ENCODE assay signal across 36 mouse cellular contexts in genomic region chr16:22918034-22918433, GRCm38 (mm10). TPM values are rescaled to one million over a fixed set of nuclear protein-coding genes. Genes with fewer than 3 reads are reported as not detected.
DNase-seq lines count a peak whose midpoint lies in the region; ATAC-seq and TF ChIP-seq lines count a peak whose summit lies in the region.
"Had no signal": no experiment of that assay in that cellular context is flagged by ENCODE, and none has a peak within 500 bp of the region (broad histone marks: within the 10 kb centered on the region; RNA-seq: fewer than 3 reads in every experiment).

Fetub (plus strand) TSS chr16:22918334.

- H3K4me2 ChIP-seq in liver, postnatal 0 days (ENCODE audit: low read depth, low read length) = no peak within 1 kb of the TSS
- no peak within 1 kb of the TSS for H3K4me2 ChIP-seq in liver, embryonic 12.5 days
- H3K4me2 ChIP-seq in embryonic facial prominence, embryonic 11.5 days (ENCODE audit: low read depth, low read length) = no peak within 1 kb of the TSS
- H3K4me2 ChIP-seq: heart, embryonic 12.5 days; hindbrain, embryonic 15.5 days; liver, embryonic 13.5 days; midbrain, embryonic 11.5 days had no signal

- no peak for DNase-seq in adrenal gland, postnatal 10 days
- no peak for DNase-seq in adrenal gland, adult 8-10 months
- DNase-seq in liver, postnatal 0 days = no peak
- no peak for DNase-seq in embryonic facial prominence, embryonic 11.5 days (ENCODE audit: low spot score)
- DNase-seq in gonadal fat pad, adult 2 months (ENCODE audit: low read depth) = no peak
- DNase-seq in right cerebral cortex, postnatal 36 days (ENCODE audit: low spot score in 2 of 2) = no peak
- DNase-seq in forebrain, embryonic 10.5 days (ENCODE audit: extremely low spot score, low spot score) = no peak
- DNase-seq: cerebellum, adult 11-12 months; cerebellum, adult 9-11 months; gastrocnemius, postnatal 36 days; heart, adult 2 months; kidney, adult 11 months; kidney, postnatal 14 days; layer of hippocampus, adult 9-11 months; liver, embryonic 13.5 days; right cerebral cortex, postnatal 25 days; spleen, adult 18-20 months; thymus, adult 18-20 months; thymus, postnatal 25 days had no signal

- H3K4me1 ChIP-seq in liver, postnatal 0 days (ENCODE audit: insufficient read depth) = no peaks in the 10 kb centered on the region
- H3K4me1 ChIP-seq in liver, embryonic 12.5 days = 0 out of 2 replicates have a peak, but pooled peaks cover 5% of the 10 kb centered on the region
- no peaks in the 10 kb centered on the region for H3K4me1 ChIP-seq in embryonic facial prominence, embryonic 11.5 days (ENCODE audit: control insufficient read depth, insufficient read depth, low read length)
- H3K4me1 ChIP-seq in forebrain, embryonic 10.5 days = peaks cover 11% of the 10 kb centered on the region
- H3K4me1 ChIP-seq: heart, embryonic 12.5 days; hindbrain, embryonic 10.5 days; hindbrain, embryonic 15.5 days; liver, embryonic 13.5 days had no signal

- no peak within 1 kb of the TSS for H3K4me3 ChIP-seq in liver, postnatal 0 days (ENCODE audit: low read depth, low read length)
- no peak within 1 kb of the TSS for H3K4me3 ChIP-seq in liver, embryonic 12.5 days
- no peak within 1 kb of the TSS for H3K4me3 ChIP-seq in embryonic facial prominence, embryonic 11.5 days (ENCODE audit: low read depth, low read length)
- H3K4me3 ChIP-seq in forebrain, embryonic 10.5 days = no peak within 1 kb of the TSS
- H3K4me3 ChIP-seq: heart, adult 2 months; heart, embryonic 12.5 days; hindbrain, embryonic 10.5 days; hindbrain, embryonic 15.5 days; liver, embryonic 13.5 days had no signal

- no peaks in the 10 kb centered on the region for H3K36me3 ChIP-seq in liver, postnatal 0 days (replicated peaks; ENCODE audit: insufficient read depth, low read length)
- H3K36me3 ChIP-seq in liver, embryonic 12.5 days = no peaks in the 10 kb centered on the region
- H3K36me3 ChIP-seq in embryonic facial prominence, embryonic 11.5 days (replicated peaks; ENCODE audit: control insufficient read depth, insufficient read depth, low read depth, low read length) = no peaks in the 10 kb centered on the region
- no peaks in the 10 kb centered on the region for H3K36me3 ChIP-seq in forebrain, embryonic 10.5 days (replicated peaks)
- H3K36me3 ChIP-seq: heart, embryonic 12.5 days; hindbrain, embryonic 10.5 days; hindbrain, embryonic 15.5 days; liver, embryonic 13.5 days had no signal

- H3K27me3 ChIP-seq in liver, postnatal 0 days (ENCODE audit: insufficient read depth, low read length) = no peaks in the 10 kb centered on the region
- no peaks in the 10 kb centered on the region for H3K27me3 ChIP-seq in liver, embryonic 12.5 days (replicated peaks)
- H3K27me3 ChIP-seq in embryonic facial prominence, embryonic 11.5 days (ENCODE audit: control insufficient read depth, insufficient read depth, low read length) = no peaks in the 10 kb centered on the region
- H3K27me3 ChIP-seq in forebrain, embryonic 10.5 days (ENCODE audit: poor library complexity, severe bottlenecking) = no peaks in the 10 kb centered on the region
- H3K27me3 ChIP-seq: heart, embryonic 12.5 days; hindbrain, embryonic 15.5 days; liver, embryonic 13.5 days had no signal

- H3K9ac ChIP-seq in liver, postnatal 0 days (replicated peaks) = no peak within 1 kb of the TSS
- no peak within 1 kb of the TSS for H3K9ac ChIP-seq in liver, embryonic 12.5 days
- no peak within 1 kb of the TSS for H3K9ac ChIP-seq in embryonic facial prominence, embryonic 11.5 days (replicated peaks; ENCODE audit: low read length)
- H3K9ac ChIP-seq: heart, embryonic 12.5 days; hindbrain, embryonic 15.5 days; liver, embryonic 13.5 days had no signal

- H3K9me3 ChIP-seq in liver, postnatal 0 days (ENCODE audit: low read length) = no peaks in the 10 kb centered on the region
- no peaks in the 10 kb centered on the region for H3K9me3 ChIP-seq in liver, embryonic 12.5 days (replicated peaks)
- H3K9me3 ChIP-seq in embryonic facial prominence, embryonic 11.5 days (replicated peaks; ENCODE audit: control insufficient read depth, low read length) = no peaks in the 10 kb centered on the region
- H3K9me3 ChIP-seq in forebrain, embryonic 10.5 days = no peaks in the 10 kb centered on the region; the same call in 1 of the 2 replicates
- H3K9me3 ChIP-seq: hindbrain, embryonic 10.5 days; hindbrain, embryonic 15.5 days; liver, embryonic 13.5 days had no signal

- H3K27ac ChIP-seq in liver, postnatal 0 days (ENCODE audit: low read depth) = peak within 1 kb of the TSS; percentile 91; the same call in 1 of the 2 replicates
- no peak within 1 kb of the TSS for H3K27ac ChIP-seq in liver, embryonic 12.5 days
- H3K27ac ChIP-seq in embryonic facial prominence, embryonic 11.5 days (replicated peaks; ENCODE audit: low read depth, low read length) = no peak within 1 kb of the TSS
- no peak within 1 kb of the TSS for H3K27ac ChIP-seq in forebrain, embryonic 10.5 days
- H3K27ac ChIP-seq: heart, adult 2 months; hindbrain, embryonic 10.5 days; hindbrain, embryonic 15.5 days; liver, embryonic 13.5 days had no signal

- no peak for TF ChIP-seq CTCF in liver, postnatal 0 days (IDR thresholded peaks at IDR 0.05; ENCODE audit: low read depth)

- no peak for ATAC-seq in liver, postnatal 0 days
- no peak for ATAC-seq in liver, embryonic 12.5 days
- ATAC-seq in embryonic facial prominence, embryonic 11.5 days (replicated peaks; ENCODE audit: insufficient number of reproducible peaks, low FRiP score, low TSS enrichment, low read depth) = 0 out of 2 replicates have a peak, but pooled peaks have one; percentile 44
- ATAC-seq: forebrain, embryonic 14.5 days; inflammation-experienced regulatory T-cells, adult 6 months; midbrain, embryonic 16.5 days had no signal

- WGBS in liver, postnatal 0 days (ENCODE audit: insufficient replicate concordance) = 88% methylated on average over 5 of the region's 5 CpGs
- WGBS in liver, embryonic 12.5 days (ENCODE audit: insufficient replicate concordance) = 82% methylated on average over 5 of the region's 5 CpGs
- WGBS in embryonic facial prominence, embryonic 11.5 days = 94% methylated on average over 5 of the region's 5 CpGs
- 93% methylated on average over 5 of the region's 5 CpGs for WGBS in forebrain, embryonic 10.5 days

- no peak for TF ChIP-seq EP300 in liver, postnatal 0 days (IDR thresholded peaks at IDR 0.05; ENCODE audit: low read depth)

RNA-seq across cellular contexts. Expression of gene Fetub, which starts in this region (rescaled TPM):
- total RNA-seq in adrenal gland, postnatal 10 days (2021) = 100 to 1,000 TPM in 1 of 2 experiments, 10 to 100 TPM in 1; 87.0 to 166 TPM
- total RNA-seq in adrenal gland, adult 8-10 months (2022) = 10 to 100 TPM in 2 of 4 experiments, 1 to 10 TPM in 2; 2.4 to 25.4 (median 6.9) TPM
- 578 and 644 TPM in 2 replicates for polyA plus RNA-seq in liver, postnatal 0 days (2015; fragmentation: Nextera tagmentation; extraction: Ambion mirVana)
- polyA plus RNA-seq in liver, embryonic 12.5 days (2016; fragmentation: Nextera tagmentation; extraction: Ambion mirVana) = 0.35 and 0.69 TPM in 2 replicates
- 0.25 TPM in 1 of 2 replicates, not detected in the other for polyA plus RNA-seq in embryonic facial prominence, embryonic 11.5 days (2014; fragmentation: Nextera tagmentation; extraction: Ambion mirVana)
- 10.9 and 13.7 TPM in 2 replicates for polyA plus RNA-seq in gonadal fat pad, adult 2 months (2012; rRNA removed)
- 0.15 TPM in 1 of 2 replicates, not detected in the other for polyA plus RNA-seq in forebrain, embryonic 10.5 days (2016; fragmentation: Nextera tagmentation; extraction: Ambion mirVana)
- total RNA-seq: common myeloid progenitor, adult 5-6 weeks; left cerebral cortex, postnatal 14 days; megakaryocyte, adult 5-6 weeks; neutrophil, adult 5-6 weeks had no signal
- polyA plus RNA-seq: forebrain, embryonic 14.5 days; heart, embryonic 12.5 days; heart, postnatal 0 days; hindbrain, embryonic 10.5 days; hindbrain, embryonic 15.5 days; kidney, embryonic 14.5 days; limb, embryonic 11.5 days; lung, embryonic 16.5 days; midbrain, embryonic 11.5 days; midbrain, embryonic 16.5 days; neural tube, embryonic 11.5 days had no signal

Comparison
In these comparisons a context has a peak if more than half of its experiments do, and no peak if none do; other contexts are left out.
1. RNA of gene Fetub (polyA plus RNA-seq): 578 to 644 TPM in liver, postnatal 0 days; 10.9 to 13.7 TPM in gonadal fat pad, adult 2 months, 0.35 to 0.69 TPM in liver, embryonic 12.5 days, 0.25 TPM in embryonic facial prominence, embryonic 11.5 days and 0.15 TPM in forebrain, embryonic 10.5 days; every median in the first group is over 10 times any median in the second.
2. Peak in ATAC-seq in embryonic facial prominence, embryonic 11.5 days; RNA of the gene not detected or under 1 TPM.